Mouse (Mus musculus) lung, embryonic 16.5 days (tissue): ENCODE measurements around the gene Proser3. TPM values are rescaled to one million over a fixed set of nuclear protein-coding genes. Genes with fewer than 3 reads are reported as not detected.
A peak's percentile ranks its signal among the peaks of the same experiment; 100 is the strongest.

Experiments
- ATAC-seq: fragments of 200-750 bp; cut with Nextera tagmentation; 2 replicates; pipeline ENCODE4 v1.8.0; 2017; ENCODE audit warnings: low read depth, mild to moderate bottlenecking, moderate library complexity
- H3K27ac ChIP-seq: fragments of 300-500 bp; sonication (generic); 2 replicates; pipeline ENCODE4 v1.5.1; 2014; ENCODE audit warnings: mild to moderate bottlenecking, control low read depth, low read length
- H3K27me3 ChIP-seq: fragments of 300-500 bp; sonication (generic); 2 replicates; pipeline ENCODE4 v1.6.1; 2014; ENCODE audit warnings: low read depth, low read length, mixed read lengths; ENCODE audit not compliant: control insufficient read depth, insufficient read depth
- H3K36me3 ChIP-seq: fragments of 300-500 bp; sonication (generic); 2 replicates; pipeline ENCODE4 v1.6.1; 2014; ENCODE audit warnings: low read length; ENCODE audit not compliant: control insufficient read depth, insufficient read depth
- H3K4me1 ChIP-seq: fragments of 300-500 bp; sonication (generic); replicated peaks from 2 replicates; pipeline ENCODE4 v1.6.1; 2014; ENCODE audit warnings: low read length, mixed read lengths; ENCODE audit not compliant: control insufficient read depth, insufficient read depth
- H3K4me2 ChIP-seq: fragments of 300-500 bp; sonication (generic); 2 replicates; pipeline ENCODE4 v1.6.1; 2014; ENCODE audit warnings: low read depth, low read length, control low read depth
- H3K4me3 ChIP-seq: fragments of 300-500 bp; sonication (generic); 2 replicates; pipeline ENCODE4 v1.5.1; 2014; ENCODE audit warnings: mild to moderate bottlenecking, low read length, control low read depth
- H3K9ac ChIP-seq: fragments of 300-500 bp; sonication (generic); 2 replicates; pipeline ENCODE4 v1.6.1; 2014; ENCODE audit warnings: low read length, control low read depth
- H3K9me3 ChIP-seq: fragments of 300-500 bp; sonication (generic); 2 replicates; pipeline ENCODE4 v1.6.1; 2016; ENCODE audit warnings: low read length; ENCODE audit not compliant: control insufficient read depth
- WGBS: fragments of 180-500 bp; shearing (Covaris S2); extraction: QIAGEN DNeasy Blood & Tissue Kit; methylation state at CpG from one replicate; pipeline ENCODE4 v1.1.7; 2014; 5-methylcytosine and 5-hydroxymethylcytosine counted together
- polyA plus RNA-seq: library from polyadenylated mRNA; unstranded; fragments of >200 nt; fragmentation: Nextera tagmentation; extraction: Ambion mirVana; gene quantifications from 2 replicates; pipeline ENCODE4 v1.2.1, GENCODE M21; 2015

Proser3 gene
- polyA plus RNA-seq, result 12.9 and 14.9 TPM in 2 replicates

DNA sequence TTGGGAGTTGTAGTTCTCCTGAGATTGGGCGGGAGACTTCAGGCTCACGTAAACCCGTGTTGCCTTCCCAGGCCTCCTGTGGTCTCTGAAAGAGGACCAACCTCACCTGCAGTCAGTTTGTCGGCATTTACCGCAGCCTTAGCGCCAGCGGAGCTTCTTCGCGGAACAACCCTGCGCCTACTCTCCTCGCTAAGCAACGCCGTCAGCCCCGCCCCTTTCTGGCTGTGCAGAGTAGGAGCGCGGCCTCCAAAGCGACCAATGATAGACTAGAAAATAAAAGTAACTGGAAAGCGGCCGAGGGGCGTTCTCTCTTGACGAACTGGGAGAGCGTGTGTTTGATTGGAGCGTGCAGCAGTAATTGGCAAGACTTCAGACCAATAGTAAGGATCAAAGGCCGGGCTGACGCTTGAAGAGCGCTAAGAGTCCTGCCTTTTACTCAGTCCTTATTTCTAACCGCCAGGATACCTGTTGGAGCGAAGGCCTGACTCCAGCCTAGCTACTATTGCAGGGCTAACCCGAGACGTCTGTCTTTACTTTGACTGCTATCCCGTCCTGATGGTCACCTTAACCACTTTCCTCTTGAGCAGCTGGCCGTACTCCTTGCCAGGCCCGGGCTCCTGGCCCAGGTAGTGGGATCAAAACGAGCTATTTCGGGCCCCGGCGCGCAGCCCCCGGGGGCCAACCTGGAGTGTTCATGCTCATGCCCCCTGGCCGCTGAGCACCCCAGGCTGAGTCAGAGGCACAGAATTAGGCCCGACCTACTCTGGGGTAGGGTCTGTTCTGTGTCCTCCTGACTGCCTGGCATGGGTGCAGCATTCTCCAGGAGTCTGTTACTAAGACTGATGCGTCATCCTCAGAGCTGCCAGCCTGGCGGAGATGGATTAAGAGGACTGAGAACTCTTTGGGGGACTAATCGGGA lies at the start of gene Proser3, which contains the start of gene Hspb6:
Proser3 (minus strand) TSS at position 198 of the 919 bp plus-strand sequence.
Hspb6 (plus strand) TSS at position 77 of the 919 bp plus-strand sequence.
- Histone ChIP-seq H3K4me1 (peaks cover 9% of the 10 kb centered on the region; the same call in 1 of the 2 replicates), H3K27me3 (no peaks in the 10 kb centered on the region), H3K9me3 (no peaks in the 10 kb centered on the region), H3K27ac (peak within 1 kb of the TSS; percentile 99), H3K4me3 (peak within 1 kb of the TSS; percentile 80), H3K9ac (peak within 1 kb of the TSS; percentile 92), H3K4me2 (peak within 1 kb of the TSS; percentile 83), H3K36me3 (peaks cover 22% of the 10 kb centered on the region)
- under 1% methylated on average over 44 of the region's 44 CpGs for WGBS
- ATAC-seq, result peak; percentile 96

DNA sequence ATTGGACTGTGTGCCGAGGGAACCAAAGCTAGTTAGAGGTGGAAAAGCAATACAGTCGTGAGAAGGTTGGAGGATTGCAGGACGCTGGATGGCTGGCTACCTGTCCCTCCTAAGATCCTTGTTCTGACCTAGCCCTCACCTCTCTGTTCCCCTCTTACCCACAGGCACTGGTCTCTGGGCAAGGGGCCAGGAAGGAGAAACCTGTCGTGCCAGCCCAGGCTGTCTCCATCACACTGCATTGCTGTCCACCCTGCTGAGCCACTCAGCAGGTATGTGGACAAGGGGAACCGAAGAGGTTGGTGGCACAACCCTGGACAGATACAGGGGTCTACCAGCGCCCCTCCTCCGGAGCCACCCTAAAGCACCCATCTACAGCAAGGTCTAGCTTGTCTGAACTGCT lies 48.6 kb upstream of the Proser3 start:
- peak; percentile 68 for ATAC-seq
- Histone ChIP-seq H3K4me2 (peak overlapping the region; percentile 4; the same call in 1 of the 2 replicates), H3K4me3 (no peak overlapping the region), H3K4me1 (peaks cover 7% of the 10 kb centered on the region), H3K9me3 (no peaks in the 10 kb centered on the region), H3K27me3 (no peaks in the 10 kb centered on the region), H3K27ac (peak overlapping the region; percentile 93), H3K36me3 (no peaks in the 10 kb centered on the region), H3K9ac (peak overlapping the region; percentile 21)
- 49% methylated on average over 7 of the region's 7 CpGs for WGBS

GRCm38 (mm10) chr7:30599933-30600353 lies 47.8 kb upstream of the Proser3 start:
- no peaks in the 10 kb centered on the region for H3K9me3 ChIP-seq
- H3K9ac ChIP-seq, result no peak overlapping the region
- peaks cover 9% of the 10 kb centered on the region for H3K4me1 ChIP-seq
- ATAC-seq, result peak; percentile 90
- peak overlapping the region; percentile 4 for H3K4me2 ChIP-seq
- peak overlapping the region; percentile 96 for H3K27ac ChIP-seq
- H3K27me3 ChIP-seq, result no peaks in the 10 kb centered on the region
- WGBS, result under 1% methylated on average over 16 of the region's 16 CpGs
- no peaks in the 10 kb centered on the region for H3K36me3 ChIP-seq
- no peak overlapping the region for H3K4me3 ChIP-seq

DNA sequence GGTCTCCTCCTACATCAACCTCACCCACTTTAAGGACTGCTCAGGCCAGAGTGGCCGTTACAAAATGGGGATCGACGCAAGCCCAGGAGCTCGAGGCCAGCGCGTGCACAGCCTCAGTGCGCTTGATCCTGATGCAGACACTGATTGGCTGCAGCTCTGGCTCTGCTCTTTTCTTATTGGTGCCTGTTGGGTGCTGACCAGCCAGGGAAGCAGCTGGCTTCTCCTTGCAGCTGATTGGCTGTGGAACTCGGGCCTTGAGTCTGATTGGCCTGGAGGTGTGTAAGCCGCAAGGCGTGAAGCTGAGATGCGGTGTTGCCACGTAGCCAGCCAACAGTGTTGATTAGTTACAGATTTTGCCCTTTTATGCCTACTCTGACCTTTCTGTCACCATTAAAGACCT lies 46.7 kb upstream of the Proser3 start, which contains the start of gene Zbtb32:
Zbtb32 (minus strand) TSS at position 124 of the 400 bp plus-strand sequence.
- Histone ChIP-seq H3K4me2 (peak within 1 kb of the TSS; percentile 36), H3K27ac (peak within 1 kb of the TSS; percentile 96)

GRCm38 (mm10) chr7:30596811-30597210 lies 44.7 kb upstream of the Proser3 start:
- H3K4me1 ChIP-seq, result peaks cover 10% of the 10 kb centered on the region
- H3K27me3 ChIP-seq, result no peaks in the 10 kb centered on the region
- peak overlapping the region; percentile 82 for H3K27ac ChIP-seq
- H3K4me2 ChIP-seq, result no peak overlapping the region
- no peak for ATAC-seq
- no peaks in the 10 kb centered on the region for H3K36me3 ChIP-seq
- no peaks in the 10 kb centered on the region for H3K9me3 ChIP-seq
- H3K4me3 ChIP-seq, result no peak overlapping the region
- H3K9ac ChIP-seq, result no peak overlapping the region
- 36% methylated on average over 5 of the region's 5 CpGs for WGBS

More for the DNA sequence above, 46.7 kb upstream of the Proser3 start, which contains the start of gene Zbtb32:
- Histone ChIP-seq H3K9ac (peak within 1 kb of the TSS; percentile 39; the same call in 1 of the 2 replicates), H3K4me1 (peaks cover 9% of the 10 kb centered on the region), H3K36me3 (no peaks in the 10 kb centered on the region), H3K27me3 (no peaks in the 10 kb centered on the region), H3K9me3 (no peaks in the 10 kb centered on the region), H3K4me3 (peak within 1 kb of the TSS; percentile 12; the same call in 1 of the 2 replicates)
- ATAC-seq, result no peak
- WGBS, result 92% methylated on average over 12 of the region's 12 CpGs

- ATAC-seq, result no peak
Measured at GRCm38 (mm10) chr7:30596093-30596492, 44.0 kb upstream of the Proser3 start.

GRCm38 (mm10) chr7:30594510-30595024 lies 42.5 kb upstream of the Proser3 start:
- Histone ChIP-seq H3K9ac (no peak overlapping the region), H3K36me3 (no peaks in the 10 kb centered on the region), H3K9me3 (no peaks in the 10 kb centered on the region), H3K27ac (no peak overlapping the region), H3K4me2 (no peak overlapping the region), H3K4me1 (peaks cover 17% of the 10 kb centered on the region), H3K4me3 (no peak overlapping the region), H3K27me3 (no peaks in the 10 kb centered on the region)
- WGBS, result 67% methylated on average over 4 of the region's 4 CpGs
- no peak for ATAC-seq

More at GRCm38 (mm10) chr7:30596093-30596492, 44.0 kb upstream of the Proser3 start:
- H3K27me3 ChIP-seq, result no peaks in the 10 kb centered on the region
- no peak overlapping the region for H3K9ac ChIP-seq
- H3K4me3 ChIP-seq, result no peak overlapping the region
- H3K9me3 ChIP-seq, result no peaks in the 10 kb centered on the region
- WGBS, result 62% methylated on average over 5 of the region's 5 CpGs
- H3K27ac ChIP-seq, result peak overlapping the region; percentile 82
- H3K4me1 ChIP-seq, result peaks cover 10% of the 10 kb centered on the region
- no peaks in the 10 kb centered on the region for H3K36me3 ChIP-seq
- no peak overlapping the region for H3K4me2 ChIP-seq

- Histone ChIP-seq H3K9me3 (no peaks in the 10 kb centered on the region), H3K4me2 (no peak overlapping the region), H3K27ac (no peak overlapping the region), H3K27me3 (no peaks in the 10 kb centered on the region), H3K36me3 (no peaks in the 10 kb centered on the region), H3K4me1 (peaks cover 15% of the 10 kb centered on the region), H3K4me3 (no peak overlapping the region), H3K9ac (no peak overlapping the region)
- no peak for ATAC-seq
- WGBS, result 69% methylated on average over 10 of the region's 10 CpGs
Measured at GRCm38 (mm10) chr7:30593579-30594509, 41.7 kb upstream of the Proser3 start.
